In genomic region chr2:11778087-11778823, GRCm38 (mm10) we compare ENCODE assay signal across 8 mouse cellular contexts. TPM values are rescaled to one million over a fixed set of nuclear protein-coding genes. Genes with fewer than 3 reads are reported as not detected.
DNase-seq lines count a peak whose midpoint lies in the region; ATAC-seq lines count a peak whose summit lies in the region.

No protein-coding gene starts in this region.

- peaks cover 15% of the 10 kb centered on the region for H3K36me3 ChIP-seq in lung, embryonic 16.5 days (ENCODE audit: control insufficient read depth, insufficient read depth, low read length)

- H3K27ac ChIP-seq in lung, embryonic 16.5 days (ENCODE audit: low read length) = peak overlapping the region; percentile 97

- DNase-seq in MEL-GATA-1-ER (ENCODE audit: extremely low read depth, low read depth) = peak; percentile 83
- DNase-seq in cerebellum, adult 8-10 months = peak; percentile 79
- DNase-seq in forelimb bud, embryonic 11.5 days (ENCODE audit: low read depth, low spot score) = peak; percentile 88
- DNase-seq in layer of hippocampus, adult 9-10 months (ENCODE audit: low spot score) = peak; percentile 58
- DNase-seq in ovary, postnatal 10 days (ENCODE audit: low spot score) = peak; percentile 64
- DNase-seq in thymus, postnatal 10 days (ENCODE audit: low spot score in 2 of 2) = peak; percentile 79 to 84

- peak overlapping the region; percentile 80 for H3K9ac ChIP-seq in lung, embryonic 16.5 days (ENCODE audit: low read length)

- peaks cover 18% of the 10 kb centered on the region for H3K4me1 ChIP-seq in lung, embryonic 16.5 days (replicated peaks; ENCODE audit: control insufficient read depth, insufficient read depth, low read length)

- no peaks in the 10 kb centered on the region for H3K27me3 ChIP-seq in lung, embryonic 16.5 days (ENCODE audit: control insufficient read depth, insufficient read depth, low read depth, low read length)

- H3K4me3 ChIP-seq in lung, embryonic 16.5 days (ENCODE audit: low read length) = peak overlapping the region; percentile 80

- ATAC-seq in hematopoietic stem cell, adult 5-6 weeks (replicated peaks in 1 of 2; ENCODE audit: insufficient read depth in 1 of 2, low FRiP score in 2 of 2, low TSS enrichment in 1 of 2, low read depth in 1 of 2, poor library complexity in 2 of 2, severe bottlenecking in 2 of 2) = peak; percentile 78 to 79
- peak; percentile 87 for ATAC-seq in lung, embryonic 16.5 days (ENCODE audit: low read depth)

- WGBS in lung, embryonic 16.5 days = under 1% methylated on average over 43 of the region's 43 CpGs

- H3K4me2 ChIP-seq in lung, embryonic 16.5 days (ENCODE audit: low read depth, low read length) = peak overlapping the region; percentile 79

- H3K9me3 ChIP-seq in lung, embryonic 16.5 days (ENCODE audit: control insufficient read depth, low read length) = no peaks in the 10 kb centered on the region

RNA-seq across cellular contexts. Expression of gene Ankrd16, which starts 0.6 kb away (rescaled TPM):
- 28.1 and 44.2 TPM in 2 replicates for total RNA-seq in hematopoietic stem cell, adult 5-6 weeks (2017)
- 38.6 and 40.6 TPM in 2 replicates for polyA plus RNA-seq in lung, embryonic 16.5 days (2015; fragmentation: Nextera tagmentation; extraction: Ambion mirVana)

RNA-seq across cellular contexts. Expression of gene Fbh1, which starts 0.9 kb away (rescaled TPM):
- 70.5 and 115 TPM in 2 replicates for total RNA-seq in hematopoietic stem cell, adult 5-6 weeks (2017)
- polyA plus RNA-seq in lung, embryonic 16.5 days (2015; fragmentation: Nextera tagmentation; extraction: Ambion mirVana) = 117 and 119 TPM in 2 replicates

Comparison
In these comparisons a context has a peak if more than half of its experiments do, and no peak if none do; other contexts are left out.
1. Peak in every context shown above with its lines: DNase-seq, ATAC-seq, H3K4me3 ChIP-seq and H3K27ac ChIP-seq.